Mouse (Mus musculus): ENCODE results near the gene Rpl32. TPM values are rescaled to one million over a fixed set of nuclear protein-coding genes. Genes with fewer than 3 reads are reported as not detected.

Rpl32 gene
- polyA plus RNA-seq, 2 experiments, result 1,510 to 1,878 TPM

DNA sequence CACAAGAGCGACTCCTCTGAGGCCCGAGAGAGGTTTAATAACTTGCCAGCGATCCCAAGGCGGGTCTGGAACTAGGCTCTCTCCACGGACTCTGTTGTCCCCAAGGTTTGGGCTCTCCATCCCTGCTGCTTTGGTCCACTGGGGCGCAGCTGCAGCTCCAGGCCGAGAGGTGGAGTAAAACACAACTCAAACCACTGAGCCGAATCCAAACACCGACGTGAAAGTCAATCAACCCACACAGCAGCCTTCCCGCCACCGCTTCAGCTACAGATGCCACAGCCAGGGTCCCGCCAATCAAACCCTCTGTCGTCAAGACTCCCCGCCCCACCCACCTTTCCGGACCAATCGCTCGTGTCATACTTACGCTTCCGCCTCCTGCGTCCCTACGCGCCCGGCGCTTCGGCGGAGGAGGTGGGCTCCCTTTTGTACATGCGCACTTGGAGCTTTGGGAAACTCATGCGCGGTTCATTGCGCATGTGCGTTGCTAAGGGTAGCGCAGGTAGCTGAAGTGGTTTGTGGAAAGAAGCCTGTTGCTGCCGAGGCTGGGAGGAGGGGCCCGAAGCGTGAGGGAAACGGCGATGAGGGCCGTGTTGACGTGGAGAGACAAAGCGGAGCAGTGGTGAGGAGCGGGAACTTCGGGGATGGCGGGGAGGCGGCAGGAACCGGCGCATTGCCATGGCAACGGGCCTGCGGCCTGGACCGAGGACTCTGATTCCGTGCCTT is 44.7 kb upstream of the Rpl32 start, which contains the start of the genes Mbd4 and Ift122:
TSS of gene Mbd4 (minus strand) at position 281 of the 723 bp plus-strand sequence.
TSS of gene Ift122 (plus strand) at position 380 of the 723 bp plus-strand sequence.
- Histone ChIP-seq H3K4me1 (replicated peaks; ENCODE audit: control insufficient read depth in 2 of 2, insufficient read depth in 2 of 2, low read length in 1 of 2) (peaks cover 7% of the 10 kb centered on the region in 2 experiments), H3K4me3 (ENCODE audit: insufficient read depth in 1 of 2, low read depth in 2 of 2, low read length in 2 of 2) (peak within 1 kb of the TSS; percentile 70 to 79), H3K4me2 (ENCODE audit: low read depth) (peak within 1 kb of the TSS; percentile 88), H3K9me3 (ENCODE audit: control insufficient read depth, low read length) (no peaks in the 10 kb centered on the region), H3K9ac (replicated peaks) (peak within 1 kb of the TSS; percentile 65), H3K36me3 (replicated peaks; ENCODE audit: control insufficient read depth, insufficient read depth, low read depth) (peaks cover 16% of the 10 kb centered on the region), H3K27me3 (ENCODE audit: control insufficient read depth, insufficient read depth, low read length) (no peaks in the 10 kb centered on the region), H3K27ac (peak within 1 kb of the TSS; percentile 91)
- TF ChIP-seq CTCF (IDR thresholded peaks at IDR 0.05; ENCODE audit: low read depth) (peak; percentile 56), EP300 (IDR thresholded peaks at IDR 0.05; ENCODE audit: low read depth) (no peak)
- WGBS (ENCODE audit: insufficient replicate concordance), result under 1% methylated on average over 51 of the region's 51 CpGs
- DNase-seq (ENCODE audit: low read depth in 3 of 3, low spot score in 3 of 3), result peak; percentile 98 to 99 (median 99)
- ATAC-seq (ENCODE audit: insufficient read depth), result peak; percentile 99

DNA sequence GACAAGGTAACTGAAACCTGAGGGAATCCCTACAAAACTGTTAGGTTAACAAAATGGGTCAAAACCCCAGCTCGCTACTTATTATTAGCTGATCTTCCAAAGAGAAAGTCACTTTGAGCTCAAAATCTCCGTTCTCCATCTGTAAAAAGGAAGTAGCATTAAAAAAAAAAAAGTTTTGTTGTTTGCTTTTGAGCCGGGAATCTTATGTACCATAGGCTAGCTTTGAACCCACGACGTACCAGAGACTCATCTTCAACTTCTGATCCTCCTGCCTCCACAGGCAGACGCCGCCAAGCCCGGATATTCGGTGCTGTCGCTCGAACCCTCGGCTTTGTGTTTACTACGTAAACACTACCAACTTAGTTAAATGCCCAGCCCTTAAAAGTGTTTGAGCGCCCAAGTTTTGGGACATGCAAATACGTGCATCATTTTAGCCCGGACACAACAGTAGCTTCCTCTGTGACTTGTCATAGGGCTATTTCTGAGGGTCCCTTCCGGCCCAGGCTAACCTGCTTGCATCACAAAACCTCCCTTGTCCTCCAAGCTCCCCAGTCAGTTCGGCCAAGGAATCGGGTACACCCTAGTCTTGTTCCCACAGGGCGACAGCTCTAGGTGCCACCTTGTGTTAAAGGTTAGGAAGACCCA is 44.0 kb upstream of the Rpl32 start:
- 2% methylated on average over 20 of the region's 20 CpGs for WGBS (ENCODE audit: insufficient replicate concordance)
- peak overlapping the region; percentile 91 for H3K27ac ChIP-seq
- H3K9ac ChIP-seq (replicated peaks), result peak overlapping the region; percentile 65
- TF ChIP-seq CTCF (IDR thresholded peaks at IDR 0.05; ENCODE audit: low read depth) (no peak), EP300 (IDR thresholded peaks at IDR 0.05; ENCODE audit: low read depth) (no peak)
- H3K4me1 ChIP-seq (replicated peaks; ENCODE audit: control insufficient read depth in 2 of 2, insufficient read depth in 2 of 2, low read length in 1 of 2), result peaks cover 7% of the 10 kb centered on the region in 2 experiments
- H3K27me3 ChIP-seq (ENCODE audit: control insufficient read depth, insufficient read depth, low read length), result no peaks in the 10 kb centered on the region
- peak overlapping the region; percentile 88 for H3K4me2 ChIP-seq (ENCODE audit: low read depth)
- no peaks in the 10 kb centered on the region for H3K9me3 ChIP-seq (ENCODE audit: control insufficient read depth, low read length)
- DNase-seq (ENCODE audit: low read depth in 3 of 3, low spot score in 3 of 3) (no peak), ATAC-seq (ENCODE audit: insufficient read depth) (peak; percentile 67; the same call in 1 of the 2 replicates)
- peaks cover 20% of the 10 kb centered on the region for H3K36me3 ChIP-seq (replicated peaks; ENCODE audit: control insufficient read depth, insufficient read depth, low read depth)
- peak overlapping the region; percentile 70 to 79 for H3K4me3 ChIP-seq (ENCODE audit: insufficient read depth in 1 of 2, low read depth in 2 of 2, low read length in 2 of 2)

DNA sequence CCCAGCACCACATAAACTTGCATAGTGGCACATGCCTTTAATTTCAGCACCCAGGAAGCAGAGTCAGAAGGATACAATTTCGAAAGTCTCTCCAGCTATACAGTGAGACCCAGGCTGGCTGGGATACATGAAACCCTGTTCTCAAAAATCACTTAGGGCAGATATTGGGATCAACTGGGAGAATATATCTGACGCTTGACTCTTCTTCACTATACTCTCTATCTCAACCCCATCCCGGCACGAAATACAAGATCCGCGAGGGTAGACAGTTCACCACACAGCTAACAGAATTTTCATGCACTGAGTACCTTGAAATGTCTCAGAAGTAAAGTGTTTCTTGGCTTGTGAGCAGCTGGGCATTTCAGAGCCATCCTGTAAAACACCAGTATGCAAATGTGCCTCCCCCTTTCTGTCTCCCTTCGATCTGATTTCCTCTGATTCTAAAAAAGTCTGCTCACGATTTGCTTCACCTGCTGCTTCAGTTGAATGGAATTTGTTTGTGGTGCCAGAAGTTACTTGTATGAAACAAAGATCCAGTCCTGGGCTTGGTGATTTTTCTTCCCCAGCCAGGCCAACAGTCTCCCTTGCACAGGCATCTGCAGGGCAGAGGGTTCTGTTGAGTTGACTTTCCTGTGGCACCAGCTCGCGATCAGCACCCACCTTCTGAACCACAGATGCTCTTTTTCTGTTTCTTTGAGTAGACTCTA is 40.2 kb upstream of the Rpl32 start:
- peaks cover 3 to 7% of the 10 kb centered on the region in 2 experiments; a peak in 3 of 4 replicates for H3K4me1 ChIP-seq (replicated peaks; ENCODE audit: control insufficient read depth in 2 of 2, insufficient read depth in 2 of 2, low read length in 1 of 2)
- no peaks in the 10 kb centered on the region for H3K27me3 ChIP-seq (ENCODE audit: control insufficient read depth, insufficient read depth, low read length)
- H3K9me3 ChIP-seq (ENCODE audit: control insufficient read depth, low read length), result no peaks in the 10 kb centered on the region
- TF ChIP-seq EP300 (IDR thresholded peaks at IDR 0.05; ENCODE audit: low read depth) (no peak), CTCF (IDR thresholded peaks at IDR 0.05; ENCODE audit: low read depth) (no peak)
- H3K4me2 ChIP-seq (ENCODE audit: low read depth), result no peak overlapping the region
- H3K4me3 ChIP-seq (ENCODE audit: insufficient read depth in 1 of 2, low read depth in 2 of 2, low read length in 2 of 2), result no peak overlapping the region
- no peak overlapping the region for H3K27ac ChIP-seq
- WGBS (ENCODE audit: insufficient replicate concordance), result 84% methylated on average over 10 of the region's 10 CpGs
- DNase-seq (ENCODE audit: low read depth in 3 of 3, low spot score in 3 of 3) (no peak), ATAC-seq (ENCODE audit: insufficient read depth) (no peak)
- no peak overlapping the region for H3K9ac ChIP-seq (replicated peaks)
- peaks cover 36% of the 10 kb centered on the region for H3K36me3 ChIP-seq (replicated peaks; ENCODE audit: control insufficient read depth, insufficient read depth, low read depth)

DNA sequence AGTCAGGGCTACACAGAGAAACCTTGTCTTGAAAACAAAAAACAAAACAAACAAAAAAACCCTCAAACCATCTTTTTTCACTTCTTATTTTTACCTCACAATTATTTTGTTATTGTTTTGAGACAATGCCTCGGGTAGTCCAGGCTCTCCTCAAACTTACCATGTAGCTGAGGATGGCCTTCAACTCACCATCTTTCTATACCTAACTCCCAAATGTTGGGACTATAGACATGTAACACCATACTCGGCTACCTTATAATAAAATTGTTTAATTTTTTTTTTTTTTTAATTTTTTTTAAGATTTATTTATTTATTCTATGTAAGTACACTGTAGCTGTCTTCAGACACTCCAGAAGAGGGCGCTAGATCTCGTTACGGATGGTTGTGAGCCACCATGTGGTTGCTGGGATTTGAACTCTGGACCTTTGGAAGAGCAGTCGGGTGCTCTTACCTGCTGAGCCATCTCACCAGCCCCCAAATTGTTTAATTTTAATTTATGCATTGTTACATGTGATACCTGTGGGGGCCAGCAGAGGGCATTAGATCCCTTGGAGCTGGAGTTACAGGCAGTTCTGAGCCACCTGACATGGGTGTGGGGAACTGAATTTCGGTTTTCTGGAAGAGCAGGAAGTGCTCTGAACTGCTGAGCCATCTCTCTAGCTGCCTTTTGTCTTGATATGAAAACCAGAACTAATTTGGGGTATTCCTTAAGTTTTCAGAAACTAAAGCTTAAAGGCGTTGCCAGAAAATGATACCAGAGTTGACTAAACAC is 38.3 kb upstream of the Rpl32 start:
- no peaks in the 10 kb centered on the region for H3K27me3 ChIP-seq (ENCODE audit: control insufficient read depth, insufficient read depth, low read length)
- H3K9ac ChIP-seq (replicated peaks), result no peak overlapping the region
- peaks cover 45% of the 10 kb centered on the region for H3K36me3 ChIP-seq (replicated peaks; ENCODE audit: control insufficient read depth, insufficient read depth, low read depth)
- TF ChIP-seq CTCF (IDR thresholded peaks at IDR 0.05; ENCODE audit: low read depth), result peak; percentile 80
- TF ChIP-seq EP300 (IDR thresholded peaks at IDR 0.05; ENCODE audit: low read depth), result no peak
- DNase-seq (ENCODE audit: low read depth in 3 of 3, low spot score in 3 of 3) (peak; percentile 32 to 61 (median 39)), ATAC-seq (ENCODE audit: insufficient read depth) (peak; percentile 52; the same call in 1 of the 2 replicates)
- H3K4me3 ChIP-seq (ENCODE audit: insufficient read depth in 1 of 2, low read depth in 2 of 2, low read length in 2 of 2), result no peak overlapping the region
- H3K9me3 ChIP-seq (ENCODE audit: control insufficient read depth, low read length), result no peaks in the 10 kb centered on the region
- H3K4me1 ChIP-seq (replicated peaks; ENCODE audit: control insufficient read depth in 2 of 2, insufficient read depth in 2 of 2, low read length in 1 of 2), result peaks cover 0 to 1% of the 10 kb centered on the region in 2 experiments; a peak in 1 of 4 replicates
- no peak overlapping the region for H3K27ac ChIP-seq
- no peak overlapping the region for H3K4me2 ChIP-seq (ENCODE audit: low read depth)
- WGBS (ENCODE audit: insufficient replicate concordance), result 31% methylated on average over 6 of the region's 8 CpGs

All from liver, embryonic 14.5 days (tissue).